Mouse (Mus musculus): ENCODE data around the gene Sdcbp2. TPM values are rescaled to one million over a fixed set of nuclear protein-coding genes. Genes with fewer than 3 reads are reported as not detected.

Gene Sdcbp2
- not detected in 2 replicates for total RNA-seq (2023)

GRCm38 (mm10) chr2:151571873-151572700, at the start of gene Sdcbp2:
Gene Sdcbp2, plus strand, starts transcription at chr2:151572622.

DNA sequence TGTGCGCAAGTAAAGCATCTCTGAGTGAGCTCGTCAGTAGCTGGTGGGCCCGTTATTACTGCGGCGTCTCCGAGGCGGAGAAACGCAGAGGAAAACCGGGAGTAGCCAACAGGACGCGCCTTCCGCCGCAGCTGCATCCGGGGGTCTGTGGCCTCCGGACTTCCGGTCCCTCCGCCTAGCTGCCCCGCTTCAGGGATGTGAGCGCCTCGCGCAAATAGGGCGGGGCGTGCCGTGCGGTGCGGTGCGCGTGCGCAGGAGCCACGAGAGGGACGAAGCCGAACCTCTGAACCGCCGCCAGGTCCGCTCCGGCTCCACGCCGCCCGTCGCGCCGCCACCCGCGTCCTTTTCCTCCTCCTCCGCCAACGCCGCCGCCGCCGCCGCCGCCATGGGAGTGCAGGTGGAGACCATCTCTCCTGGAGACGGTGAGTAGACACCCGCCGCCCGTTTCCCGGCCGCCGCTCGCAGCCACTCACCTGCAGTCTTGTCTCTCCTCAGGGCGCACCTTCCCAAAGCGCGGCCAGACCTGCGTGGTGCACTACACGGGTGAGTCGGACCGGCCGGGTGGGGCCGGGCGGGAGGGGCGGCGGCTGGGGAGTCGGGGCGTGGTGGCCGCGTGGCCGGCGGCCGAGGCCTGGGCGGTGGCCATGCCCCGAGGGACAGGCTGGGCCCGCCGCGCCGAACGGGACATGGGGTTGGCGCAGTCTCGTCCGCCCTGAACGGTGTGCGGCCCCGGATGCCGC, 29.9 kb upstream of the Sdcbp2 start, which contains the start of gene Fkbp1a:
Gene Fkbp1a, plus strand, starts transcription at position 161 of the 740 bp plus-strand sequence.

DNA sequence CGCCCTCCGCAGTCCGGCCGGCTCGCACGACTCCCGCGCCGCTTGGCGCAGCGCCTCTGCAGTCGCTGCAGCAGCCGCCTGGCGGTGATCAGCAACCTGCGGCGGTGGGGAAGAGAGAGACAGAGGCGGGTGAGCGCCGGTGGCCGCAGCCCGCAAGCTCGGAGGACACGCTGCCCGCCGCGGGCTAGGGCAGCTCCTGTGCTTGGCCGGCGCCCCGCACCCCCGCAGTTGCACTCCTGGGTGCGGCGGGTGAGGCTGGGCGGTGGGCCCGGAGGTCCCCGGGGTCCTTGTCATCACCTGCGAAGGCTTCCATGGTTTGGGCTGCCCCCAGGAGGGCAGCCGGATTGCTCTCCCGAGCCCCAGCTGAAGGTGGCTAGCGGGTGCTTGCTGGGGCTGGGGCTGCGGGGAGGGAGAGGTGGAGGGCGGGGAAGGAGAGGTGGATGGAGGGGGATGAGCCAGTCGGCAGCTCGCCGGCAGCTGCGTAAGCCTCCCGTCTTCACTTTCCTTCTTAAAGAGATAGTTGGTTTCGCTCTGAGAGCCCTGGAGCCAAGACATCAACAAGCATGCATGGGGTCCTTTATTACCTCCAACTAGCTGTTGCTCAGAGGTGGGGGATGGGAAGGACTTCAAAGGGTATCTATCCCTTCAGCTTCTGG, 59.9 kb downstream of the Sdcbp2 start, which contains the start of gene Snph:
Gene Snph, minus strand, starts transcription at position 435 of the 656 bp plus-strand sequence.

Other genes starting within 250 kb of the Sdcbp2 start
- gene 4921509C19Rik, start 96.5 kb upstream of the Sdcbp2 start, total RNA-seq (2023), result not detected in 2 replicates
- 48.9 and 53.2 TPM in 2 replicates for gene Nsfl1c, start 78.4 kb upstream of the Sdcbp2 start, total RNA-seq (2023)
- gene Fkbp1a, start 30.1 kb upstream of the Sdcbp2 start, total RNA-seq (2023), result 27.9 and 32.8 TPM in 2 replicates
- 5.3 and 5.5 TPM in 2 replicates for gene Snph, start 60.0 kb downstream of the Sdcbp2 start, total RNA-seq (2023)
- gene Rad21l, start 95.9 kb downstream of the Sdcbp2 start, total RNA-seq (2023), result not detected in 2 replicates
- gene Tmem74b, start 129.4 kb downstream of the Sdcbp2 start, total RNA-seq (2023), result not detected in 2 replicates
- 18.2 and 19.1 TPM in 2 replicates for gene Psmf1, start 171.6 kb downstream of the Sdcbp2 start, total RNA-seq (2023)